Comparison of ENCODE assay signal across 9 mouse cellular contexts in genomic region chr17:55957726-55958583, GRCm38 (mm10). TPM values are rescaled to one million over a fixed set of nuclear protein-coding genes. Genes with fewer than 3 reads are reported as not detected.
DNase-seq lines count a peak whose midpoint lies in the region; ATAC-seq and TF ChIP-seq lines count a peak whose summit lies in the region.
"Had no signal": no experiment of that assay in that cellular context is flagged by ENCODE, and none has a peak within 500 bp of the region (broad histone marks: within the 10 kb centered on the region; RNA-seq: fewer than 3 reads in every experiment).

No protein-coding gene starts in this region.

- H3K36me3 ChIP-seq in heart, adult 2 months (ENCODE audit: control insufficient read depth, insufficient read depth, low read length), result no peaks in the 10 kb centered on the region
- H3K36me3 ChIP-seq in embryonic facial prominence, embryonic 15.5 days, result peaks cover 12% of the 10 kb centered on the region
- peaks cover 18% of the 10 kb centered on the region for H3K36me3 ChIP-seq in limb, embryonic 15.5 days

- intact Hi-C loops in heart, adult 2 months (cut with DNase I), result loop anchor here (1.0 to 10.0 kb wide), 5 partner anchors 13 to 297 kb away; partner anchors contain the start of genes Fem1a, Pot1b, Sh3gl1 and Zfp959

- ATAC-seq in embryonic facial prominence, embryonic 15.5 days (ENCODE audit: insufficient number of reproducible peaks, low FRiP score, low TSS enrichment, low read depth), result no peak
- no peak for ATAC-seq in limb, embryonic 15.5 days (ENCODE audit: insufficient number of reproducible peaks, low FRiP score, low TSS enrichment, low read depth)
- no peak for ATAC-seq in frontal cortex, adult (ENCODE audit: low TSS enrichment)

- no peak for TF ChIP-seq CTCF in heart, adult 2 months (IDR thresholded peaks at IDR 0.05)

- H3K4me3 ChIP-seq in heart, adult 2 months, result peak overlapping the region; percentile 72; the same call in 1 of the 2 replicates
- H3K4me3 ChIP-seq in embryonic facial prominence, embryonic 15.5 days (replicated peaks), result peak overlapping the region; percentile 66
- peak overlapping the region; percentile 62 for H3K4me3 ChIP-seq in limb, embryonic 15.5 days

- no peak for TF ChIP-seq EP300 in heart, adult 2 months (IDR thresholded peaks at IDR 0.05; ENCODE audit: insufficient read depth, low read depth, low read length)

- TF ChIP-seq POLR2A in heart, adult 2 months (IDR thresholded peaks at IDR 0.05; ENCODE audit: insufficient read depth, low read depth, low read length), result no peak

- H3K9ac ChIP-seq in heart, adult 2 months (ENCODE audit: low read depth, low read length), result no peak overlapping the region
- H3K9ac ChIP-seq in embryonic facial prominence, embryonic 15.5 days, result peak overlapping the region; percentile 18; the same call in 1 of the 2 replicates
- peak overlapping the region; percentile 26; the same call in 1 of the 2 replicates for H3K9ac ChIP-seq in limb, embryonic 15.5 days

- 79% methylated on average over 13 of the region's 13 CpGs for WGBS in heart, adult 2 months
- 78% methylated on average over 13 of the region's 13 CpGs for WGBS in embryonic facial prominence, embryonic 15.5 days
- WGBS in limb, embryonic 15.5 days, result 81% methylated on average over 13 of the region's 13 CpGs

- H3K9me3 ChIP-seq in embryonic facial prominence, embryonic 15.5 days (replicated peaks), result no peaks in the 10 kb centered on the region
- H3K9me3 ChIP-seq in limb, embryonic 15.5 days, result no peaks in the 10 kb centered on the region

- H3K4me2 ChIP-seq in embryonic facial prominence, embryonic 15.5 days (replicated peaks), result peak overlapping the region; percentile 66
- peak overlapping the region; percentile 70 for H3K4me2 ChIP-seq in limb, embryonic 15.5 days

- H3K4me1 ChIP-seq in heart, adult 2 months (ENCODE audit: control insufficient read depth, insufficient read depth, low read length), result peaks cover 4% of the 10 kb centered on the region
- peaks cover 34% of the 10 kb centered on the region for H3K4me1 ChIP-seq in embryonic facial prominence, embryonic 15.5 days
- peaks cover 28% of the 10 kb centered on the region for H3K4me1 ChIP-seq in limb, embryonic 15.5 days

- H3K79me2 ChIP-seq in heart, adult 2 months (replicated peaks; ENCODE audit: control insufficient read depth, insufficient read depth, low read length), result no peaks in the 10 kb centered on the region

- peak overlapping the region; percentile 95 for H3K27ac ChIP-seq in heart, adult 2 months
- H3K27ac ChIP-seq in embryonic facial prominence, embryonic 15.5 days (replicated peaks), result peak overlapping the region; percentile 99
- peak overlapping the region; percentile 98 for H3K27ac ChIP-seq in limb, embryonic 15.5 days

- H3K27me3 ChIP-seq in heart, adult 2 months (ENCODE audit: control insufficient read depth, insufficient read depth, low read length), result no peaks in the 10 kb centered on the region
- H3K27me3 ChIP-seq in embryonic facial prominence, embryonic 15.5 days, result peaks cover 9% of the 10 kb centered on the region
- peaks cover 15% of the 10 kb centered on the region for H3K27me3 ChIP-seq in limb, embryonic 15.5 days

- no peak for DNase-seq in heart, adult 2 months
- DNase-seq in heart, postnatal 4 days, result no peak
- peak; percentile 60 for DNase-seq in 416B (ENCODE audit: low read depth)
- no peak for DNase-seq in ovary, postnatal 10 days (ENCODE audit: low spot score)
- DNase-seq in spleen, postnatal 14 days (ENCODE audit: low spot score in 2 of 2), result no peak

RNA-seq across cellular contexts. Expression of gene Yju2, which starts 0.9 kb away (rescaled TPM):
- total RNA-seq in heart, adult 2 months (2021), result 1 to 10 TPM; 8.3 to 9.2 TPM
- polyA plus RNA-seq in heart, adult 2 months (2012; rRNA removed), result 3.7 and 4.2 TPM in 2 replicates
- 10 to 100 TPM; 14.8 to 14.9 TPM for total RNA-seq in heart, postnatal 4 days (2021)
- polyA plus RNA-seq in embryonic facial prominence, embryonic 15.5 days (2015; fragmentation: Nextera tagmentation; extraction: Ambion mirVana), result 22.8 and 26.0 TPM in 2 replicates
- polyA plus RNA-seq in limb, embryonic 15.5 days (2015; fragmentation: Nextera tagmentation; extraction: Ambion mirVana), result 21.7 and 22.1 TPM in 2 replicates

RNA-seq across cellular contexts. Expression of gene Ebi3, which starts 5.5 kb away (rescaled TPM):
- total RNA-seq in heart, adult 2 months (2021), result under 1 TPM; 0.34 to 0.91 TPM
- 1.3 and 4.1 TPM in 2 replicates for polyA plus RNA-seq in heart, adult 2 months (2012; rRNA removed)
- under 1 TPM; 0.61 to 0.71 TPM for total RNA-seq in heart, postnatal 4 days (2021)
- 3.3 and 3.7 TPM in 2 replicates for polyA plus RNA-seq in embryonic facial prominence, embryonic 15.5 days (2015; fragmentation: Nextera tagmentation; extraction: Ambion mirVana)
- polyA plus RNA-seq in limb, embryonic 15.5 days (2015; fragmentation: Nextera tagmentation; extraction: Ambion mirVana), result 3.3 and 3.8 TPM in 2 replicates

RNA-seq across cellular contexts. Expression of gene Zfp119b, which starts 8.7 kb away (rescaled TPM):
- total RNA-seq in heart, adult 2 months (2021), result 1 to 10 TPM; 2.5 to 3.9 TPM
- 0.49 and 1.2 TPM in 2 replicates for polyA plus RNA-seq in heart, adult 2 months (2012; rRNA removed)
- total RNA-seq in heart, postnatal 4 days (2021), result 1 to 10 TPM; 3.3 to 4.0 TPM
- polyA plus RNA-seq in embryonic facial prominence, embryonic 15.5 days (2015; fragmentation: Nextera tagmentation; extraction: Ambion mirVana), result 6.8 and 7.4 TPM in 2 replicates
- 6.9 and 9.1 TPM in 2 replicates for polyA plus RNA-seq in limb, embryonic 15.5 days (2015; fragmentation: Nextera tagmentation; extraction: Ambion mirVana)

RNA-seq across cellular contexts. Expression of gene Shd, which starts 12.3 kb away (rescaled TPM):
- total RNA-seq in heart, adult 2 months (2021), result under 1 TPM; 0.63 to 0.64 TPM
- polyA plus RNA-seq in heart, adult 2 months (2012; rRNA removed), result 1.9 TPM in 2 replicates
- total RNA-seq in heart, postnatal 4 days (2021), result 1 to 10 TPM; 3.7 to 4.6 TPM
- 20.4 and 22.2 TPM in 2 replicates for polyA plus RNA-seq in embryonic facial prominence, embryonic 15.5 days (2015; fragmentation: Nextera tagmentation; extraction: Ambion mirVana)
- 19.9 and 21.4 TPM in 2 replicates for polyA plus RNA-seq in limb, embryonic 15.5 days (2015; fragmentation: Nextera tagmentation; extraction: Ambion mirVana)

RNA-seq across cellular contexts. Expression of gene Fsd1, which starts 28.4 kb away (rescaled TPM):
- under 1 TPM; 0.50 to 0.61 TPM for total RNA-seq in heart, adult 2 months (2021)
- polyA plus RNA-seq in heart, adult 2 months (2012; rRNA removed), result 0.35 and 0.76 TPM in 2 replicates
- total RNA-seq in heart, postnatal 4 days (2021), result 1 to 10 TPM in 1 of 2 experiments, under 1 TPM in 1; 0.34 to 1.5 TPM
- 12.5 and 16.8 TPM in 2 replicates for polyA plus RNA-seq in embryonic facial prominence, embryonic 15.5 days (2015; fragmentation: Nextera tagmentation; extraction: Ambion mirVana)
- 12.6 and 18.3 TPM in 2 replicates for polyA plus RNA-seq in limb, embryonic 15.5 days (2015; fragmentation: Nextera tagmentation; extraction: Ambion mirVana)
- total RNA-seq: hematopoietic stem cell, adult 5-6 weeks had no signal
